Mouse (Mus musculus): ENCODE measurements at regions not wholly inside any gene's neighbourhood (a gene's known extent, or its start where the extent isn't known, plus 50 kb on each side); places are given as distances from the start of the nearest gene placed in this dataset.

DNA sequence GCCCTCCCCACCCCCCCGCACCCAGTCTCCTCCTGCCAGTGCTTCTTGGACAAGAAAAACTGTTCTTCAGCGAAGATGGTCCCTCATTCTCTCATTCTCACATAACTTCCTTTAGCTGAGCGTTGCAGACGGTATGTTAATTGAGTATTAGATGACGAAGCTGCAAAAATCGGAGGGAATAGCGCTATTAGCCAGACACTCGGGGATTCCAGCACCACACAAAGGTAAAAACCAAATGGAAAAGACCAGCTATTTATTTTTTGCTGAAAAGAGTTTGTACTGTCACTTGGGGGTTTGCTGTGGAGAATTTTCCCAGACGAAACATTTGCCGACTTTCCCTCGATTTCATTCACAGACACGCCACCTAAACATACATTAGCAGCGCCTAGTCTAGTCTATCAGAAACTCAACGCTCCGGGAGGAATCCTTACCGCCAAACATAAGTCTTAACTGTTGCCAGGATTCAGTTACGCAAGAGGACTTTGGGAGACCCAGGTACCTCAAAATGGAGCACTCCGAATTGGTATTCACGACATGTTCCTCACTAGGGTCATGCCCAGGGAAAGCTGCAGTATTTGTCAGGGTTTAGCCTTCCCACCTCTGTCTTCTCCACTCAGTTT, 178.4 kb upstream of the Lrig3 start:
- TF ChIP-seq CTCF (IDR thresholded peaks at IDR 0.05; ENCODE audit: low read depth) (no peak), EP300 (optimal IDR thresholded peaks at IDR 0.05) (no peak)
